Mouse (Mus musculus) C2C12 (cell line): Measurements from ENCODE around the gene Gm44805.

Source experiments
- CEBPB ChIP-seq: IDR thresholded peaks from one replicate; pipeline ENCODE4 v1.6.1; 2011; ENCODE audit warnings: low read depth, mild to moderate bottlenecking, control low read depth, moderate library complexity
- CTCF ChIP-seq: IDR thresholded peaks from one replicate; pipeline ENCODE4 v1.5.1; 2011; ENCODE audit not compliant: control insufficient read depth, insufficient read depth, insufficient read length
- FOSL1 ChIP-seq: IDR thresholded peaks from one replicate; pipeline ENCODE4 v1.8.0; 2011; ENCODE audit warnings: mild to moderate bottlenecking, low read length; ENCODE audit not compliant: poor library complexity, insufficient read depth, severe bottlenecking
- MAX ChIP-seq: IDR thresholded peaks from one replicate; pipeline ENCODE4 v1.6.1; 2011; ENCODE audit warnings: mild to moderate bottlenecking, control low read depth
- MYOD1 ChIP-seq: IDR thresholded peaks from one replicate; pipeline ENCODE4 v1.6.1; 2011; ENCODE audit warnings: low read depth; ENCODE audit not compliant: control insufficient read depth, insufficient read length
- USF1 ChIP-seq: IDR thresholded peaks from one replicate; pipeline ENCODE4 v1.6.1; 2011; ENCODE audit warnings: low read depth, mild to moderate bottlenecking, control low read depth, moderate library complexity

DNA sequence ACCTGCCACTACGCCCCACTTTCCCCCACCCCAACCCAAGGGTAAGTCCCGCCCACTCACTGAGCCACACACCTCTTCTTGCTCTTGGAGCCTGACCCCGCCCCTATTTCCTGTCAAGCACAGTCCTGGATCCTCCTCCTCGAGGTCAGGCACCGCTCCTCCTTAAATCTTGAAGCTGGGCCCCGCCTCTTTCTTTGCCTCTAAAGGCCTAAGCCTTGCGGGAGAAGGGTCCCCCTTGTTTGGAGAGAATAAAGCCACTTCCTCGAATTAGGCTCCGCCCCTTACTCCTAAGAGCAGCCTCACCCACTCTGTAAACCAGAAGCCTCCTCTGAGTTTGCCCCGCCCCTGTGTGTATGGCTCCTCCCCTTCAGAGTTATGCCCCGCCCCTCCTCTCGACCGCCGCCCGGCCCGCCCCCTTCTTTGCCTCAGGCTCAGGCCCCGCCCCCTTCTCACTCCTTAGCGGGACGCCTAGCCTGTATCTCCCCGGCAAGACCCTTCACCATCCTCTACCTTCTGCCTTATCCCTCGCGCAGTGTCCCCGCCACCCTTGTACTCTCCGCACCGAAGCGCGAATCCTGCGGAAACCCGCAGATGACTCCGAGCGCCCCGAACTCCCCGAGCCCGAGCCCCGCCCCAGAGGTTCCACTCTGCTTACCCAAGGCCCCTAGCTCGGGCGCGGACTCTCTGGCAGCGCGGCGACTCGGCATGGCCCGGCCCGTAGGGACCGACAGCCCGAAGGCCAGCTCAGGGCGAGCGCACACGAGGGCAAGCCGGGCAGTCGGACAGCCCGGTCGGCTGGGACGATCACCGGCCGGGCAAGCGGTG lies 52.5 kb downstream of the Gm44805 start:
- TF ChIP-seq CTCF, result no peak
- no peak for TF ChIP-seq CEBPB
- TF ChIP-seq USF1, result no peak
- TF ChIP-seq MAX, result no peak
- no peak for TF ChIP-seq MYOD1
- no peak for TF ChIP-seq FOSL1
